Mouse (Mus musculus) 416B (cell line): ENCODE measurements at regions not wholly inside any gene's neighbourhood (a gene's known extent, or its start where the extent isn't known, plus 50 kb on each side); places are given as distances from the start of the nearest gene placed in this dataset.

Experiments used
- DNase-seq: peaks from one replicate; pipeline ENCODE4 v3.0.0; 2011; ENCODE audit warnings: low read depth

- DNase-seq: no peak
Measured at GRCm38 (mm10) chr3:60698189-60698588, 225.6 kb downstream of the Mbnl1 start.

- DNase-seq: no peak
Measured at GRCm38 (mm10) chr3:60707139-60707538, 234.5 kb downstream of the Mbnl1 start.

GRCm38 (mm10) chr3:60712896-60713295, 240.3 kb downstream of the Mbnl1 start:
- no peak for DNase-seq

- DNase-seq: peak; percentile 39
Measured at GRCm38 (mm10) chr3:60720322-60720721, 247.7 kb downstream of the Mbnl1 start.

- peak; percentile 15 for DNase-seq
Measured at GRCm38 (mm10) chr3:60731331-60731730, 258.7 kb downstream of the Mbnl1 start.

GRCm38 (mm10) chr3:60740543-60741294, 261.9 kb upstream of the P2ry1 start:
- no peak for DNase-seq

- no peak for DNase-seq
Measured at GRCm38 (mm10) chr3:60741379-60741778, 261.2 kb upstream of the P2ry1 start.

- no peak for DNase-seq
Measured at GRCm38 (mm10) chr3:60742232-60742631, 260.4 kb upstream of the P2ry1 start.

- DNase-seq: no peak
Measured at GRCm38 (mm10) chr3:60745075-60745474, 257.5 kb upstream of the P2ry1 start.

GRCm38 (mm10) chr3:60758568-60758967, 244.0 kb upstream of the P2ry1 start:
- no peak for DNase-seq

- no peak for DNase-seq
Measured at GRCm38 (mm10) chr3:60759046-60759445, 243.5 kb upstream of the P2ry1 start.

- peak; percentile 82 for DNase-seq
Measured at GRCm38 (mm10) chr3:60762874-60763273, 239.7 kb upstream of the P2ry1 start.

- peak; percentile 16 for DNase-seq
Measured at GRCm38 (mm10) chr3:60765079-60765478, 237.5 kb upstream of the P2ry1 start.

GRCm38 (mm10) chr3:60768996-60769395, 233.6 kb upstream of the P2ry1 start:
- peak; percentile 73 for DNase-seq

- peak; percentile 48 for DNase-seq
Measured at GRCm38 (mm10) chr3:60771866-60772265, 230.7 kb upstream of the P2ry1 start.

- DNase-seq: no peak
Measured at GRCm38 (mm10) chr3:60773383-60773782, 229.2 kb upstream of the P2ry1 start.

GRCm38 (mm10) chr3:60785137-60785875, 217.3 kb upstream of the P2ry1 start:
- DNase-seq: peak; percentile 98

GRCm38 (mm10) chr3:60787989-60788388, 214.6 kb upstream of the P2ry1 start:
- DNase-seq: peak; percentile 45

GRCm38 (mm10) chr3:60789441-60789840, 213.2 kb upstream of the P2ry1 start:
- no peak for DNase-seq

- DNase-seq: no peak
Measured at GRCm38 (mm10) chr3:60792166-60792565, 210.4 kb upstream of the P2ry1 start.

GRCm38 (mm10) chr3:60796207-60796606, 206.4 kb upstream of the P2ry1 start:
- no peak for DNase-seq

GRCm38 (mm10) chr3:60797808-60798207, 204.8 kb upstream of the P2ry1 start:
- DNase-seq: no peak

- no peak for DNase-seq
Measured at GRCm38 (mm10) chr3:60798461-60798860, 204.1 kb upstream of the P2ry1 start.
